Mouse (Mus musculus) ES-Bruce4 (cell line): ENCODE results near the gene Rnf19b.

Experiments
- EP300 ChIP-seq: IDR thresholded peaks from 2 replicates; pipeline ENCODE4 v1.6.1; 2011; ENCODE audit warnings: low read depth, low read length; ENCODE audit not compliant: insufficient read depth
- POLR2A ChIP-seq: IDR thresholded peaks from one replicate; pipeline ENCODE4 v1.8.1; 2011; ENCODE audit warnings: low read length; ENCODE audit not compliant: insufficient read depth

GRCm38 (mm10) chr4:129079126-129079525, 21.1 kb downstream of the Rnf19b start:
- TF ChIP-seq EP300 (no peak), POLR2A (no peak)
